Mouse (Mus musculus): ENCODE results near the gene Ostn.

GRCm38 (mm10) chr16:27370700-27371099 lies 63.4 kb downstream of the Ostn start:
- no peak for TF ChIP-seq CTCF (IDR thresholded peaks at IDR 0.05; ENCODE audit: low read depth, low read length)
- TF ChIP-seq POLR2A (IDR thresholded peaks at IDR 0.05; ENCODE audit: extremely low read depth, insufficient read depth, low read length): no peak
